Mouse (Mus musculus) T-helper 17 cell (primary cell): ENCODE results near the gene Krt18.

Source experiments
- in situ Hi-C, 2 experiments: fragments of 300-600 bp; cut with MboI, MseI; formaldehyde crosslinking; loops; 1 replicate in 1 of 2; 2 replicates in 1 of 2; pipeline ENCODE4 v1.15.1; 2025; ENCODE audit warnings: high pct_unique_total_duplicates in 2 of 2

Krt18 gene

GRCm38 (mm10) chr15:102028040-102028439 is at the start of gene Krt18:
TSS of gene Krt18 (plus strand) at chr15:102028180.
- in situ Hi-C loops = no loop called here

- in situ Hi-C loops = loop anchor here (5.0 to 10.0 kb wide), 3 partner anchors 394 to 756 kb away; partner anchors contain the start of gene Grasp (in 1 of the 2)
Measured at GRCm38 (mm10) chr15:101980849-101981248, 47.1 kb upstream of the Krt18 start.

GRCm38 (mm10) chr15:101983315-101983948 is 44.5 kb upstream of the Krt18 start:
- in situ Hi-C loops = loop anchor here (5.0 to 10.0 kb wide), 3 partner anchors 391 to 759 kb away; partner anchors contain the start of gene Grasp (in 1 of the 2)

- in situ Hi-C loops = loop anchor here (5.0 to 10.0 kb wide), 3 partner anchors 391 to 759 kb away; partner anchors contain the start of gene Grasp (in 1 of the 2)
Measured at GRCm38 (mm10) chr15:101983949-101984601, 43.9 kb upstream of the Krt18 start.

- in situ Hi-C loops = loop anchor here (5.0 to 10.0 kb wide), 4 partner anchors 78 to 760 kb away; partner anchors contain the start of gene Grasp (in 1 of the 2)
Measured at GRCm38 (mm10) chr15:101984746-101985145, 43.2 kb upstream of the Krt18 start.

- in situ Hi-C loops = loop anchor here (5.0 to 10.0 kb wide), 3 partner anchors 74 to 763 kb away; partner anchors contain the start of gene Grasp (in 1 of the 2)
Measured at GRCm38 (mm10) chr15:101988119-101988518, 39.9 kb upstream of the Krt18 start.

GRCm38 (mm10) chr15:101988714-101989113 is 39.3 kb upstream of the Krt18 start:
- in situ Hi-C loops = loop anchor here (5.0 to 10.0 kb wide), 3 partner anchors 74 to 764 kb away; partner anchors contain the start of gene Grasp (in 1 of the 2)

GRCm38 (mm10) chr15:101990946-101991345 is 37.0 kb upstream of the Krt18 start:
- in situ Hi-C loops = loop anchor here (5.0 to 10.0 kb wide), 2 partner anchors 54 to 71 kb away; no protein-coding TSS in a partner anchor

- in situ Hi-C loops = loop anchor here (5.0 to 10.0 kb wide), 2 partner anchors 50 to 68 kb away; no protein-coding TSS in a partner anchor
Measured at GRCm38 (mm10) chr15:101994365-101994764, 33.6 kb upstream of the Krt18 start.

GRCm38 (mm10) chr15:101995484-101996236 is 32.3 kb upstream of the Krt18 start:
- in situ Hi-C loops = loop anchor here in 1 of 2 experiments (10.0 kb wide), 1 partner anchor 49 kb away; no protein-coding TSS in a partner anchor

- in situ Hi-C loops = loop anchor here in 1 of 2 experiments (10.0 kb wide), 1 partner anchor 48 kb away; no protein-coding TSS in a partner anchor
Measured at GRCm38 (mm10) chr15:101996450-101997078, 31.4 kb upstream of the Krt18 start.

GRCm38 (mm10) chr15:101999156-101999555 is 28.8 kb upstream of the Krt18 start:
- in situ Hi-C loops = loop anchor here in 1 of 2 experiments (10.0 kb wide), 1 partner anchor 46 kb away; no protein-coding TSS in a partner anchor

GRCm38 (mm10) chr15:101999676-102000335 is 28.2 kb upstream of the Krt18 start:
- in situ Hi-C loops = loop anchor here in 1 of 2 experiments (10.0 kb wide), 1 partner anchor 45 kb away; no protein-coding TSS in a partner anchor

- in situ Hi-C loops = no loop called here
Measured at GRCm38 (mm10) chr15:102002646-102003488, 25.1 kb upstream of the Krt18 start.

GRCm38 (mm10) chr15:102003516-102003915 is 24.5 kb upstream of the Krt18 start:
- in situ Hi-C loops = no loop called here

- in situ Hi-C loops = no loop called here
Measured at GRCm38 (mm10) chr15:102004189-102004588, 23.8 kb upstream of the Krt18 start, which contains the start of gene Krt8. TSS of gene Krt8 (minus strand) at chr15:102004482.

- in situ Hi-C loops = no loop called here
Measured at GRCm38 (mm10) chr15:102005290-102005689, 22.7 kb upstream of the Krt18 start.

GRCm38 (mm10) chr15:102006317-102006716 is 21.7 kb upstream of the Krt18 start:
- in situ Hi-C loops = no loop called here
